Mouse (Mus musculus): ENCODE measurements around the gene Adamts6. TPM values are rescaled to one million over a fixed set of nuclear protein-coding genes. Genes with fewer than 3 reads are reported as not detected.
A peak's percentile ranks its signal among the peaks of the same experiment; 100 is the strongest.

Gene Adamts6
- total RNA-seq, 1 experiment, result 0.98 TPM

DNA sequence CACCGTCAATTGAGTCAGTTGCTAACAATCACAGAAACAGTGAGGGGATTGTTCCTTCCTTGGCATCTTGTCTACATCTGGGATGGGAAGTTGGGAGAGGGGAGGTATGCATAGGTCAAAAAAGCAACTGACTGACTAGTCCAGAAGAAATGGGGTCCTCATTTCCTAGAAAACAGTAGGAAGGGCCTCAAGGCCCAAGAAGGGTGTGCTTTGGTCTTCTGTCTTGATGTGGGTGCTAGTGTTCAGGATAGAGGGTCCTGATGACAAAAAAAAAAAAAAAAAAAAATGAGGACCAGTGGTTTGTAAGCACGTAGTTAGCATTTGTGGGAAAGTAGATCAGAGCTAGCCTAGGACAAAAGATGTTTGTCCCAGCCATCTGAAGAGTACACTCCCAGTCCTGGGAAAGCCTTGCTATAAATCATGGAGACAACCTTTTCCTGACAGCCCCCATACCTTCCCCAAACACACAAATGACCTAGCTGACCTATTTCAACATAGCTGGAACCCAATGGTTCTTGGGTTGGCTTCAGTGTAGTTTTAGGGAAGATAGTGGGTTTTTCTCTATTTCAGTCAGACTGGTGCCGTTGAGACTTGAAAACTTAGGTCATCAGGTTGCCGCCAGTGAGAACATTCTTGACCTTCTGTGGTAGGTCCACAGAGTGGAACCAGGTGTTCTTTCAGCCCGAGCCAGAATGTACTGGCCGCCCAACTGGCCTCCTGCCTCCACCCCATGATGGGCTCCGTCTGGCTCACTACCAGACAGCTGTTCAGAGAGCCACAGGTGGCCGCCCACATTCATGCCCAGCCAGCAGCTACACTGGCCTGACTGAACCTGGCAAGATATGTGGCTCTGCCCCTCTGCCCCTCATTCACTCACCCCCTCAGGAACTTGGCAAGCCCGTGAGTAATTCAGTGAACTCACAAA, 211.7 kb downstream of the Adamts6 start:
- no peaks in the 10 kb centered on the region for H3K4me1 ChIP-seq (ENCODE audit: control insufficient read depth in 2 of 2, insufficient read depth in 2 of 2, low read length in 2 of 2, poor library complexity in 1 of 2)
- no peak overlapping the region for H3K27ac ChIP-seq (ENCODE audit: insufficient read depth, low read depth, low read length, poor library complexity, severe bottlenecking)
- no peak overlapping the region for H3K9ac ChIP-seq (ENCODE audit: insufficient read depth, low read depth, low read length, poor library complexity, severe bottlenecking)
- no peak overlapping the region for H3K4me3 ChIP-seq (ENCODE audit: insufficient read depth in 1 of 2, low read depth in 1 of 2, low read length in 2 of 2, poor library complexity in 1 of 2, severe bottlenecking in 1 of 2)
- H3K9me3 ChIP-seq (ENCODE audit: control insufficient read depth, insufficient read depth, low read depth, low read length), result no peaks in the 10 kb centered on the region
- no peaks in the 10 kb centered on the region for H3K36me3 ChIP-seq (ENCODE audit: control insufficient read depth, insufficient read depth, low read length, poor library complexity, severe bottlenecking)
- TF ChIP-seq HCFC1 (IDR thresholded peaks at IDR 0.05; ENCODE audit: borderline replicate concordance, insufficient read depth, low read length) (no peak), MAFK (IDR thresholded peaks at IDR 0.05; ENCODE audit: insufficient read depth, low read depth, low read length) (no peak), ZNF384 (IDR thresholded peaks at IDR 0.05; ENCODE audit: low read depth, low read length) (peak; percentile 15; the same call in 1 of the 2 replicates), CHD2 (IDR thresholded peaks at IDR 0.05; ENCODE audit: low read depth, low read length) (no peak), ZC3H11A (IDR thresholded peaks at IDR 0.05; ENCODE audit: borderline replicate concordance, low read depth, low read length) (no peak)
- no peak for DNase-seq (ENCODE audit: low read depth, low spot score)
- in situ Hi-C loops (cut with MboI; ENCODE audit: low sequenced_read_pairs in 2 of 2, unreplicated experiment in 2 of 2), result no loop called here

DNA sequence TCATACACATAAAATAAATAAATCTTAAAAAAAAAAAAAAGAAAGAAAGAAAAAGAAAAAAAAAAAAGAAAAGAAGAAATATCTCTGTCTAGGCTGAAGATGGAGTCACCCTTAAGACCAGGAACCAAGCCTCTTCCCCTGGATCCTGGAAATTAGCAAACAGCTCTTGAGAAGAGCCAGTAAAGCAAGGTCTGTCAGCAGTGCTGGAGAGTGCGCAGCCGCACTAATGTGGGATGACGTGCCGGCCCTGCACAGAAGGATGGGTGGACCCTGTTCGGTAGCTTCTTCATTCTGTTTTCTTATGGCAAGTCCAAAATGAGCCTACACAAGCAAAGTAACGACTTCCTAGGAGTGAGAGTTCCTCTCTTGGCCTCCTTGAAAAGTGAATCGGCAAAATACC, 214.8 kb downstream of the Adamts6 start:
- H3K4me3 ChIP-seq (ENCODE audit: insufficient read depth in 1 of 2, low read depth in 1 of 2, low read length in 2 of 2, poor library complexity in 1 of 2, severe bottlenecking in 1 of 2), result no peak overlapping the region
- TF ChIP-seq HCFC1 (IDR thresholded peaks at IDR 0.05; ENCODE audit: borderline replicate concordance, insufficient read depth, low read length) (no peak), ZNF384 (IDR thresholded peaks at IDR 0.05; ENCODE audit: low read depth, low read length) (no peak), CHD2 (IDR thresholded peaks at IDR 0.05; ENCODE audit: low read depth, low read length) (no peak), MAFK (IDR thresholded peaks at IDR 0.05; ENCODE audit: insufficient read depth, low read depth, low read length) (no peak), ZC3H11A (IDR thresholded peaks at IDR 0.05; ENCODE audit: borderline replicate concordance, low read depth, low read length) (no peak)
- H3K9me3 ChIP-seq (ENCODE audit: control insufficient read depth, insufficient read depth, low read depth, low read length), result no peaks in the 10 kb centered on the region
- H3K4me1 ChIP-seq (ENCODE audit: control insufficient read depth in 2 of 2, insufficient read depth in 2 of 2, low read length in 2 of 2, poor library complexity in 1 of 2), result no peaks in the 10 kb centered on the region
- no peaks in the 10 kb centered on the region for H3K36me3 ChIP-seq (ENCODE audit: control insufficient read depth, insufficient read depth, low read length, poor library complexity, severe bottlenecking)
- no peak for DNase-seq (ENCODE audit: low read depth, low spot score)
- H3K9ac ChIP-seq (ENCODE audit: insufficient read depth, low read depth, low read length, poor library complexity, severe bottlenecking), result no peak overlapping the region
- in situ Hi-C loops (cut with MboI; ENCODE audit: low sequenced_read_pairs in 2 of 2, unreplicated experiment in 2 of 2), result no loop called here
- no peak overlapping the region for H3K27ac ChIP-seq (ENCODE audit: insufficient read depth, low read depth, low read length, poor library complexity, severe bottlenecking)

DNA sequence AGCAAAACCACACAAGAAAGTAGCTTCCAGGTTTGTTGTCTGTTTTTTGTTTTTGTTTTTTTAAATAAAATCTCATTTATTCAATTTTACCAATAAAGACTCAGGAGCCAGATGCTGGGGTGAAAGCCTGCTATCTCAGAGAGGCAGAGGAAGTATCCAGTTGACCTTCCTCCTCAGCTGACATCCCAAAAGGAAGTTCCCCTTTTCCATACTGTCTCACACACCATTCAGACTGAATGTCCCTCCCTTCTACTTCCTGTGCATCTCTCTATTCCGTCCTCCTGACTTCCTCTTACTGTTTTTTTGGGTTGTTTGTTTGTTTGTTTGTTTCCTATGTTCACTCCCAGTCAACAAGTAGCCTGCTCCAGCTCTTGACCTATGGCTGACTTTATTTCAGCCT, 216.4 kb downstream of the Adamts6 start:
- no peaks in the 10 kb centered on the region for H3K4me1 ChIP-seq (ENCODE audit: control insufficient read depth in 2 of 2, insufficient read depth in 2 of 2, low read length in 2 of 2, poor library complexity in 1 of 2)
- no peaks in the 10 kb centered on the region for H3K36me3 ChIP-seq (ENCODE audit: control insufficient read depth, insufficient read depth, low read length, poor library complexity, severe bottlenecking)
- H3K9ac ChIP-seq (ENCODE audit: insufficient read depth, low read depth, low read length, poor library complexity, severe bottlenecking), result no peak overlapping the region
- no peak overlapping the region for H3K4me3 ChIP-seq (ENCODE audit: insufficient read depth in 1 of 2, low read depth in 1 of 2, low read length in 2 of 2, poor library complexity in 1 of 2, severe bottlenecking in 1 of 2)
- no peaks in the 10 kb centered on the region for H3K9me3 ChIP-seq (ENCODE audit: control insufficient read depth, insufficient read depth, low read depth, low read length)
- DNase-seq (ENCODE audit: low read depth, low spot score), result no peak
- in situ Hi-C loops (cut with MboI; ENCODE audit: low sequenced_read_pairs in 2 of 2, unreplicated experiment in 2 of 2), result no loop called here
- TF ChIP-seq MAFK (IDR thresholded peaks at IDR 0.05; ENCODE audit: insufficient read depth, low read depth, low read length) (no peak), ZC3H11A (IDR thresholded peaks at IDR 0.05; ENCODE audit: borderline replicate concordance, low read depth, low read length) (no peak), HCFC1 (IDR thresholded peaks at IDR 0.05; ENCODE audit: borderline replicate concordance, insufficient read depth, low read length) (no peak), CHD2 (IDR thresholded peaks at IDR 0.05; ENCODE audit: low read depth, low read length) (no peak), ZNF384 (IDR thresholded peaks at IDR 0.05; ENCODE audit: low read depth, low read length) (no peak)
- no peak overlapping the region for H3K27ac ChIP-seq (ENCODE audit: insufficient read depth, low read depth, low read length, poor library complexity, severe bottlenecking)

DNA sequence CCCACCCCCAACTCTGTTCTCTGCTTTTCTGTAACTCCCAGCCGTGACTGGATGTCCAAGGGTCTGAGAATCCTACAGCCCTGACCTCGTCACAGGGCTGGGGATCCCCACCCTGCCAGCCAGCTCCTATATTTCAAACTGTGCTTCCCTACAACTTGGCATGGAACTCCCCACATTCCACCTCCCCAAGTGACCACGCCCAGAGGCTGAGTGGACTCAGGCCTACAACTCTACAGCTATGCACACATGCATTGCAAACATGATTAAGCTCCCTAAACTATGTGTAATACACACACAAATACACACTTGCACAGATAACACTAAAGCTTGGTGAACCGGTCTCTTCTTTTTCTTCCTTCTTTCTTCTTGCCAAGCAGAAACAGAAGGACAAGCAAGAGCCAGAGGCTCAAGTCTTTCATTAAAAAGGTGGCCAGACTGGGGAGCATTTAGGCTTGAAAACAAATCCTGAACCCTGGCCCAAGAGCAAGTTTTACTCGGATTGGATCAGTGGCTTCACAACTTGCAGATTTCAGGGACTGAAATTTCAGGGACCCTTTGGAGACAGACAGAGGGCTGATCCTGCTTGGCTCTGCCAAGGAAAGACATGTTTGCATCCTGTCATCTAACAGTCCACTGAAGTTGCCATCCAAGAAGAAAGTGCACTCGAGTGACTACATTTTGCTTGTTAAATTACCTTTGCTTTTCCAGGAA, 218.7 kb downstream of the Adamts6 start:
- in situ Hi-C loops (cut with MboI; ENCODE audit: low sequenced_read_pairs in 2 of 2, unreplicated experiment in 2 of 2), result no loop called here
- no peak for DNase-seq (ENCODE audit: low read depth, low spot score)
- no peaks in the 10 kb centered on the region for H3K9me3 ChIP-seq (ENCODE audit: control insufficient read depth, insufficient read depth, low read depth, low read length)
- H3K4me1 ChIP-seq (ENCODE audit: control insufficient read depth in 2 of 2, insufficient read depth in 2 of 2, low read length in 2 of 2, poor library complexity in 1 of 2), result no peaks in the 10 kb centered on the region
- no peak overlapping the region for H3K27ac ChIP-seq (ENCODE audit: insufficient read depth, low read depth, low read length, poor library complexity, severe bottlenecking)
- no peaks in the 10 kb centered on the region for H3K36me3 ChIP-seq (ENCODE audit: control insufficient read depth, insufficient read depth, low read length, poor library complexity, severe bottlenecking)
- H3K9ac ChIP-seq (ENCODE audit: insufficient read depth, low read depth, low read length, poor library complexity, severe bottlenecking), result no peak overlapping the region
- no peak for TF ChIP-seq ZC3H11A (IDR thresholded peaks at IDR 0.05; ENCODE audit: borderline replicate concordance, low read depth, low read length)
- no peak overlapping the region for H3K4me3 ChIP-seq (ENCODE audit: insufficient read depth in 1 of 2, low read depth in 1 of 2, low read length in 2 of 2, poor library complexity in 1 of 2, severe bottlenecking in 1 of 2)
